Mouse (Mus musculus): ENCODE measurements at regions not wholly inside any gene's neighbourhood (a gene's known extent, or its start where the extent isn't known, plus 50 kb on each side); places are given as distances from the start of the nearest gene placed in this dataset.

DNA sequence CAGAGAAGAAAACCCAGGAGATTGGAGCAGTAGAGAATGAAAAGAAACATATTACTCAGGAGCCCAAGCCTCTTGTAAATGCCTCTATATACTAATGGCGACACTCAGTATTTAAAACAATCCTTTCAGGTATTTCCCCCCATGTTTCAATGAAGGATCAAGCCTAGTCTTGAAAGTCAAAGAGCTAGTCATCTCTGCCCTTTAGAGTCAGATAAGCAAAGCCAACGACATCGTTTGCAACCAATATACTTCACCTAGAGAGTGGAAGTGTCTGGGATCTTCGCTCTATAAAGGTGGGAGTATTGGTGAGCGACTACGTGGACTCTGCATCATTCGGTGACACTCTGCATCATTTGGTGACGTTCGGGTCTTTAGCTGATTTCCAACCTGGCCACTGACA is 401.8 kb upstream of the Adgrl2 start:
- DNase-seq (ENCODE audit: extremely low read depth): peak; percentile 45
- Histone ChIP-seq H3K4me2 (ENCODE audit: insufficient read depth, low read depth, poor library complexity, severe bottlenecking) (no peak overlapping the region), H3K79me2 (replicated peaks; ENCODE audit: control insufficient read depth, extremely low read depth, insufficient read depth, poor library complexity, severe bottlenecking) (no peaks in the 10 kb centered on the region), H3K36me3 (replicated peaks in 1 of 2; ENCODE audit: control insufficient read depth in 1 of 2, insufficient read depth in 1 of 2, low read length in 1 of 2) (no peaks in the 10 kb centered on the region), H3K27me3 (replicated peaks) (no peaks in the 10 kb centered on the region), H3K27ac (ENCODE audit: insufficient read depth, low read depth) (no peak overlapping the region), H3K4me3 (replicated peaks in 1 of 3; ENCODE audit: low read depth in 2 of 3, low read length in 2 of 3, poor library complexity in 1 of 3) (no peak overlapping the region), H3K9ac (ENCODE audit: insufficient read depth, low read depth) (no peak overlapping the region), H3K9me3 (replicated peaks; ENCODE audit: low read length) (no peaks in the 10 kb centered on the region), H3K4me1 (ENCODE audit: control insufficient read depth in 1 of 2, insufficient read depth in 2 of 2) (peaks cover 21 to 52% of the 10 kb centered on the region in 2 experiments)
- in situ Hi-C loops (cut with MboI; ENCODE audit: low pct_ligation_motif_present, low pct_unique_long_range_greater_than_20kb, low sequenced_read_pairs): no loop called here
- TF ChIP-seq RCOR1 (conservative IDR thresholded peaks at IDR 0.05; ENCODE audit: low read depth, low read length) (no peak), ETS1 (conservative IDR thresholded peaks at IDR 0.05; ENCODE audit: low read depth, low read length) (peak; percentile 33; the same call in 1 of the 2 replicates), PAX5 (IDR thresholded peaks at IDR 0.05; ENCODE audit: low read length) (no peak), ZKSCAN1 (IDR thresholded peaks at IDR 0.05; ENCODE audit: borderline replicate concordance, low read depth, low read length) (no peak), JUND (conservative IDR thresholded peaks at IDR 0.05; ENCODE audit: low read depth, low read length) (no peak; the same call in 1 of the 2 replicates), SMC3 (IDR thresholded peaks at IDR 0.05; ENCODE audit: low read depth, low read length) (no peak), ELF1 (IDR thresholded peaks at IDR 0.05; ENCODE audit: low read depth, low read length) (no peak), RAD21 (IDR thresholded peaks at IDR 0.05; ENCODE audit: low read depth, low read length) (no peak), MYC (IDR thresholded peaks at IDR 0.05; ENCODE audit: low read depth, low read length) (0 out of 2 replicates have a peak, but pooled peaks have one; percentile 30), SIN3A (IDR thresholded peaks at IDR 0.05; ENCODE audit: low read length) (peak; percentile 31; the same call in 1 of the 2 replicates), MAX (IDR thresholded peaks at IDR 0.05; ENCODE audit: low read length) (no peak), MAZ (IDR thresholded peaks at IDR 0.05; ENCODE audit: low read depth, low read length) (0 out of 2 replicates have a peak, but pooled peaks have one; percentile 49), TCF12 (IDR thresholded peaks at IDR 0.05; ENCODE audit: low read depth, low read length) (0 out of 2 replicates have a peak, but pooled peaks have one; percentile 20), JUN (IDR thresholded peaks at IDR 0.05; ENCODE audit: insufficient read depth, low read depth, low read length) (0 out of 2 replicates have a peak, but pooled peaks have one; percentile 12), POLR2A (IDR thresholded peaks at IDR 0.05; ENCODE audit: low read depth, low read length) (no peak), CTCF (conservative IDR thresholded peaks at IDR 0.05 in 1 of 2, IDR thresholded peaks at IDR 0.05 in 1 of 2; ENCODE audit: low read depth in 2 of 2, low read length in 2 of 2) (no peak), CHD2 (IDR thresholded peaks at IDR 0.05; ENCODE audit: low read length) (peak; percentile 24; the same call in 1 of the 2 replicates), CHD1 (IDR thresholded peaks at IDR 0.05; ENCODE audit: low read depth, low read length) (no peak), BHLHE40 (IDR thresholded peaks at IDR 0.05; ENCODE audit: low read depth, low read length) (no peak), KAT2A (IDR thresholded peaks at IDR 0.05; ENCODE audit: insufficient replicate concordance, low read length) (no peak), E2F4 (IDR thresholded peaks at IDR 0.05; ENCODE audit: insufficient replicate concordance, low read depth, low read length) (no peak), IRF4 (IDR thresholded peaks at IDR 0.05; ENCODE audit: low read depth, low read length) (peak; percentile 74), EP300 (IDR thresholded peaks at IDR 0.05; ENCODE audit: low read length) (peak; percentile 71)
- dilution Hi-C loops (cut with MboI; ENCODE audit: extremely low pct_ligation_motif_present, extremely low pct_unique_long_range_greater_than_20kb, low sequenced_read_pairs): no loop called here
